ENCODE assay signal across 8 mouse cellular contexts in the genomic region with DNA sequence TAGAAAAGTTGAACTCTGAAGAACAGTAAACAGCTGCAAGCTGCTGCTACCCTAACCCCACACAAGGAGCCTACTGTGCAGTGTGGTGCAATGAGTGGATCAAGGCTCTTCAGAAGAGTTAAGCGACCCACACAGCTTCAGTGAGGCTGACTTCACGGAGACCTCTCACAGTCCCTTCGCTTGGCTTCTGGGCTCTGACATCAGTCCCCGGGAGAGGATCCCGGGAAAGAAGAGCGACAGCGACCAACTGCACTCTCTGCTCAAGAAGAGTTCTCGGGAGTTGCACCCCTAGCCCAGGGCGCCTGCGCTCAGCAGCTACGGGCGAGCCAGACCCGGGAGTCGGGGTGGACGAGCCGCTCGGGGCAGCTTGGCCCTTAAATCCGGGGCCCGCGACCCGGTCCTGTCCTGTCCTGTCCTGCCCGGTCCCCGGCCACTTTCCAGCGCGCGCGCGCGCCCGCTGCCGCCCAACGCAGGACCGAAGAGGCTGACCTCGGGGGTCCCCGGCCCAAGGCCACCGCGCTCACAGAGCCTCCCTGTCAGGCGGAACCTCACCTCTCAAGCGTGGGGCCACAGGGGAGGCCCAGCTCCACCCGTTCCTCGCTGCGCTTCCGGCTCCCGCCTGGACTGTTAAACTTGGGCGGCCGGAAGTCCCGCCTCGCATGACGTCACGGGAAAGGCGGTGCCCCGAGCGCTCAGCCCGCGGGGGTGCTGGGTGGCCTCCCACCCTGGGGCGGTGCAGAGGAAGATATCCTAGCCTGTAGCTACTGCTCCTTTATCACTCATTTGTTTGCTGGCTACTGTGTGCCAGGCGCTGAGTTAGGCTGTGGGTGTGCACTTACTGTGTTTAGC. TPM values are rescaled to one million over a fixed set of nuclear protein-coding genes. Genes with fewer than 3 reads are reported as not detected.
DNase-seq lines count a peak whose midpoint lies in the region; ATAC-seq lines count a peak whose summit lies in the region.

A gene (minus strand): TSS at position 650 of the 849 bp plus-strand sequence.

- peaks cover 19% of the 10 kb centered on the region for H3K36me3 ChIP-seq in intestine, embryonic 14.5 days (ENCODE audit: control insufficient read depth, insufficient read depth, low read length)

- intact Hi-C loops in left cerebral cortex, postnatal 14 days (cut with DNase I), result no loop called here

- no peaks in the 10 kb centered on the region for H3K27me3 ChIP-seq in intestine, embryonic 14.5 days (replicated peaks; ENCODE audit: control insufficient read depth, insufficient read depth, low read length)

- peak within 1 kb of the TSS; percentile 78 for H3K4me2 ChIP-seq in intestine, embryonic 14.5 days (ENCODE audit: low read length)

- H3K4me3 ChIP-seq in intestine, embryonic 14.5 days (ENCODE audit: low read depth, low read length), result peak within 1 kb of the TSS; percentile 91

- no peaks in the 10 kb centered on the region for H3K9me3 ChIP-seq in intestine, embryonic 14.5 days (ENCODE audit: control insufficient read depth, low read length)

- DNase-seq in adrenal gland, adult (ENCODE audit: inconsistent age in 2 of 2, low spot score in 1 of 2), result peak; percentile 96 to 99
- DNase-seq in embryo, embryonic 10.5 days (ENCODE audit: low spot score), result peak; percentile 95
- peak; percentile 92 for DNase-seq in gastrocnemius, postnatal 25 days
- peak; percentile 99 for DNase-seq in intestine, embryonic 14.5 days (ENCODE audit: low spot score)
- peak; percentile 82 to 87 for DNase-seq in left cerebral cortex, postnatal 14 days (ENCODE audit: low spot score in 2 of 2)
- DNase-seq in mesoderm, embryonic 11.5 days (ENCODE audit: low read depth, low spot score), result peak; percentile 91
- DNase-seq in right cerebral cortex, postnatal 36 days (ENCODE audit: low spot score in 2 of 2), result peak; percentile 80 to 83
- peak; percentile 95 for DNase-seq in yolk sac, embryonic 10.5 days (ENCODE audit: low spot score)

- WGBS in intestine, embryonic 14.5 days, result under 1% methylated on average over 57 of the region's 57 CpGs

- H3K9ac ChIP-seq in intestine, embryonic 14.5 days (ENCODE audit: low read length), result peak within 1 kb of the TSS; percentile 93

- peak; percentile 97 for ATAC-seq in intestine, embryonic 14.5 days (replicated peaks; ENCODE audit: low FRiP score, low TSS enrichment, low read depth)

- no peaks in the 10 kb centered on the region for H3K4me1 ChIP-seq in intestine, embryonic 14.5 days (replicated peaks; ENCODE audit: control insufficient read depth, insufficient read depth, low read length)

- peak within 1 kb of the TSS; percentile 90 for H3K27ac ChIP-seq in intestine, embryonic 14.5 days (ENCODE audit: low read depth)

RNA-seq across cellular contexts. Expression of the gene that starts here (rescaled TPM):
- 10 to 100 TPM; 10.7 to 13.6 TPM for total RNA-seq in gastrocnemius, postnatal 25 days (2021)
- polyA plus RNA-seq in intestine, embryonic 14.5 days (2014; fragmentation: Nextera tagmentation; extraction: Ambion mirVana), result 41.1 and 41.2 TPM in 2 replicates
- total RNA-seq in left cerebral cortex, postnatal 14 days (2021), result 1 to 10 TPM; 2.1 to 2.6 TPM

Comparison
In these comparisons a context has a peak if more than half of its experiments do, and no peak if none do; other contexts are left out.
1. Peak in every context shown above with its lines: DNase-seq, ATAC-seq, H3K4me3 ChIP-seq and H3K27ac ChIP-seq.